Mouse (Mus musculus): Measurements from ENCODE around the gene Olfr33.
A peak's percentile ranks its signal among the peaks of the same experiment; 100 is the strongest.

The Olfr33 gene

GRCm38 (mm10) chr7:102718970-102719369 is at the start of gene Olfr33:
TSS of gene Olfr33 (minus strand) at chr7:102719070.
- no peak for DNase-seq (ENCODE audit: low read depth, low spot score)

GRCm38 (mm10) chr7:102759266-102759665 is 40.4 kb upstream of the Olfr33 start, which contains the start of the genes Olfr560 and Olfr78:
TSS of gene Olfr560 (minus strand) at chr7:102759366.
TSS of gene Olfr78 (minus strand) at chr7:102759471.
- no peak for DNase-seq (ENCODE audit: low read depth, low spot score)

GRCm38 (mm10) chr7:102752086-102752485 is 33.2 kb upstream of the Olfr33 start:
- no peak for DNase-seq (ENCODE audit: low read depth, low spot score)

GRCm38 (mm10) chr7:102737705-102738104 is 18.8 kb upstream of the Olfr33 start:
- no peak for DNase-seq (ENCODE audit: low read depth, low spot score)

- no peak for DNase-seq (ENCODE audit: low read depth, low spot score)
These were observed 14.9 kb upstream of the Olfr33 start for GRCm38 (mm10) chr7:102733793-102734192.

- DNase-seq (ENCODE audit: low read depth, low spot score): no peak
These were observed 8.5 kb upstream of the Olfr33 start, which contains the start of gene Olfr559 for GRCm38 (mm10) chr7:102727391-102727790. TSS of gene Olfr559 (minus strand) at chr7:102727491.

GRCm38 (mm10) chr7:102701915-102702314 is 17.0 kb downstream of the Olfr33 start, which contains the start of gene Olfr558:
TSS of gene Olfr558 (plus strand) at chr7:102702215.
- DNase-seq (ENCODE audit: low read depth, low spot score): no peak

GRCm38 (mm10) chr7:102698461-102698860 is 20.4 kb downstream of the Olfr33 start:
- DNase-seq (ENCODE audit: low read depth, low spot score): no peak

GRCm38 (mm10) chr7:102695358-102696125 is 23.3 kb downstream of the Olfr33 start, which contains the start of gene Olfr557:
TSS of gene Olfr557 (plus strand) at chr7:102695910.
- DNase-seq (ENCODE audit: low read depth, low spot score): no peak

- DNase-seq (ENCODE audit: low read depth, low spot score): peak; percentile 86
These were observed 31.8 kb downstream of the Olfr33 start, which contains the start of gene Trim68 for GRCm38 (mm10) chr7:102686944-102687501. TSS of gene Trim68 (minus strand) at chr7:102687327.

GRCm38 (mm10) chr7:102681916-102682315 is 37.0 kb downstream of the Olfr33 start:
- no peak for DNase-seq (ENCODE audit: low read depth, low spot score)

- DNase-seq (ENCODE audit: low read depth, low spot score): no peak
These were observed 42.6 kb downstream of the Olfr33 start for GRCm38 (mm10) chr7:102676225-102676624.

GRCm38 (mm10) chr7:102665378-102665777 is 53.5 kb downstream of the Olfr33 start:
- DNase-seq (ENCODE audit: low read depth, low spot score): no peak

- no peak for DNase-seq (ENCODE audit: low read depth, low spot score)
These were observed 54.3 kb downstream of the Olfr33 start, which contains the start of gene Olfr556 for GRCm38 (mm10) chr7:102664599-102664998. TSS of gene Olfr556 (plus strand) at chr7:102664899.
